Mouse (Mus musculus): ENCODE results near the gene Mier2.

Mier2 gene

DNA sequence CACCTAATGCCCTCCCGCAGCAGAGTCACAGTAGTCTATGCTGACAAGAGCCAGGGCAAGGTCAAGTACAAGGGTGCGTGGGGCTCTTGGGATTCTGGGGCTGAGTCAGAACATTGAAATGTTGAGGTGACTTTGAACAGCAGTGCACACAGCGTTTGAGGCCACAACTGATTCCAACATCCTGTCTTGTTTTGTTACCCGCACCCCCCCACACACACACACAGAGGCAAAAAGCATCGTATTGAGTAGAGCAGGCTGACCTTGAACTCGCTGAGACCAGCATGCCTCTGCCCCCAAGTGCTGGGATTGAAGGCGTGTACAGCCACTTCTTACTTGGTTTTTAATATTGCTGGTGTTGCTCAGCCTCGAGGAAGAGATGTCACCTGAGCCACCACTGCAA is 19.4 kb upstream of the Mier2 start:
- DNase-seq, result no peak

DNA sequence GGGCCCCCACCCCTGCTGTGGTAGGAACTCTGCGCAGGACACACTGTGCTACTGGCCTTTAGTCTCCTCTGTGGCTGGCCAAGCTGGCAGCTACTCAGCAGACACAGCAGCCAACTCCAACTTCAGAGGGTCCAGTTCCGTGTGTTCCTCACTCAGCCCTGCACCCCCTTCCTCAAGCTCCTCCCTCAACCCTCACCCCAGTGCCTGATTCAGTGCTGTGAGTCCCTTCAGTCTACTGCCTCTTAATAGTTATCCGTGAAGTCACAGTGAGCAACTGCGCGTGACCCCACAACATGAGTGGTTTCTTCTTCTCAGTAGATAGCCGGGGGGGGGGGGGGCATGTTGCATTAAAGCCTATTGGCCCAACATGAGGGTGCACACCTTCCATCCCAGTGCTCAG is 18.6 kb upstream of the Mier2 start:
- no peak for DNase-seq

DNA sequence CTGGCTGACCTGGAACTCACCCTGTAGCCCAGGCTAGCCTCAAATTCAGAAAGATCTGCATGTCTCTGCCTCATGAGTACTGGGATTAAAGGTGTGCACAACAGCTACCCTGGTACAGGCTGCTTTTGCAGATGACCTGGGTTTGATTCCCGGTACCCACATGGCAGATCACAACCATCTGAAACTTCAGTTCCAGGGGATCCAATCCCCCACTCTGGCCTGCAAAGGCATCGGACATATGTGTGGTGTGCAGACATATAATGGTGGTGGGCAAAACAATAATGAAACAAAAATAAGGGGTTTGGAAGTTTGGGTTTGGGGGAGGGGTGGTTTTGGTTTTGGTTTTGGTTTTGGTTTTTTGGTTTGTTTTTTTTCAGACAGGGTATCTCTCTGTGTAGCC is 16.3 kb upstream of the Mier2 start:
- DNase-seq, result no peak

DNA sequence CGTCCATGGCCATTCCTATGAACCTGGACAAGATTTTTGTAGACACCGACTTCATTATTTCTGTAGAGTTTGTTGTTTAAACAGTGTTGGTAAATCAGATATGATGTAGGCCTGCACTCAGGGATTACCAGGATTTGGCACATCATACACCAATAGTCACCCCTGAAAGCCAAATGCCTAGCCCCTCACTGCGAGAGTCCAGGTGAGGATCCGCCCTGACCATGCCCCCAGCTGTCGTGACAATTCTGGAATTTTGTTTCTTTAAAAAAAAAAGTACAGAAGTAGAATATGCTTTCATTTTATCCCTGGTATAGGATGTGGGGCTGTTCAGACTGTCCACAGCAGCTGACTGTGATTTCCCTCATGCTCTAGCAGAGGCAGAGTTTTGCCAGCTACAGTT is 14.9 kb upstream of the Mier2 start:
- DNase-seq, result no peak

DNA sequence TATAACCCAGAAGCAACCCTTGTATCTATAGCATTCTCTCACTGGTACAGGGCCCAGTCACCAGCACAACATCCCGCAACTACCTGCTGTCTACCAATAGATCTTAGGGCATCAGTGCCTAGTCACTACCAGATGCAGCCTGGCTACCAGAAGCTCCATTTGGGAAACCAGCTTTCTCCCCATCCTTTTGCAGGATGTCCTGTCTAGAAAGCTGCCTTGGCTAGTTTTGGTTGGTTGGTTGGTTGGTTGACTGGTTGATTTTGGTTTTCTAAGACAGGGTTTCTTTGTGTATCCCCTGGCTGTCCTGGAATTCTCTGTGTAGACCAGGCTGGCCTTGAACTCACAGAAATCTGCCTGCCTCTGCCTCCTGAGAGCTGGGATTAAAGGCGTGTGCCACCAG is 4.7 kb upstream of the Mier2 start:
- no peak for DNase-seq

DNA sequence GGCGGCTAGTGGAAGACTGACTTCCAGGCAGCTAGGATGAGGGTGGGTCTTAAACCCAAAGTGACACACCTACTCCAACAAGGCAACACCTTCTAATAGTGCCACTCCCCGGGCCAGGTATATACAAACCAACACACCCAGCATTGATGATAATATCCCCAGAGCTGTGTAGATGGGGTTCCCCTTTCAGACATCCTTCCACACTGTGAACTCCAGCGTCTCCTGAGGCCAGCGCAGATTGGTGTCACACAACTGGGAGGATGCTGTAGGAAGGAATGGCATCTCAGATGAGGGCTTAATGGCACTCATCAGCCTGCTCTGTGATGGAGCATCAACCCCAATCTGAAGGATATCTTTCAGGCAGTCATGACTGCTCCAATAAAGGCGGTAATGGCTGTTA is 2.5 kb upstream of the Mier2 start:
- no peak for DNase-seq

DNA sequence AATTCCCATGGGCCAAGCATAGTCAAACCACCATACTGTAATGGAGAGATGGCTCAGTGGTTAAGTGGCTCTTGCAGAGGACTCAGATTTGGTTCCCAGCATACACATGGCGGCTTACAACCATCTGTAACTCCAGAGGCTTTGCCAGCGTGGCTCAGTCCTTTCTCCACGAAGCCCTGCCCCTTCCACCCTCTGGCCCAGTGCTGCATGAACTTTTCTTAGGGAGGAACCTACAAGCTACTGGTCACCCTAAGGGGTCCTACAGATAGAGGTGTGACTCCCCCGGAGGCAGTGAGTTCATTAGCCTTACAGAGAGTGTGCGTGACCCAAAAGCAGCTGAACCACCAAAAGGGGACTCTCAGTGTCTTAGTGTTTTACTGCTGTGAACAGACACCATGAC is 2.0 kb upstream of the Mier2 start:
- DNase-seq, result no peak

DNA sequence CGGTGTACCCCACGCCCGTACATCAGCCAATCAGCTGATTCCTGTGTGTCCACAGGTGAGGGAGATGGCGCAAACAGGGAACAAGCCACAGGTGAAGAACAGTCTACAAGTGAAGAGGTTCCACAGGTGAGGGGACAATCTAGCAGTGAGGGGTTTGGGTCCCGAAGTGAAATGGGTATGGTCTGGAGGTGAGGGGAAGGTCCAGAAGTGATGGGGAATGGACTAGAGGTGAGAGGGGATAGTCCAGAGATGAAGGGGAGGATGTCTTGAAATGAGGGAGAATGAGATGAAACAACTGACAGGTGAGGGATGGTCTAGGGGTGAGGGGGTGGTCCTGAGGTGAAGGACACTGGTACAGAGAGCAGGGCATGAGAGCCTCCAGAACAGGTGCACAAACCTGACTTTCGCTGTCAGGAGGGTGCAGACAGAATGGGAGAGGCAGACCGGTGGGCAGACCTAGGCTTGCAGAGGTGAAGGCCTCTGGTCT is 282 bp upstream of the Mier2 start:
- DNase-seq, result no peak

DNA sequence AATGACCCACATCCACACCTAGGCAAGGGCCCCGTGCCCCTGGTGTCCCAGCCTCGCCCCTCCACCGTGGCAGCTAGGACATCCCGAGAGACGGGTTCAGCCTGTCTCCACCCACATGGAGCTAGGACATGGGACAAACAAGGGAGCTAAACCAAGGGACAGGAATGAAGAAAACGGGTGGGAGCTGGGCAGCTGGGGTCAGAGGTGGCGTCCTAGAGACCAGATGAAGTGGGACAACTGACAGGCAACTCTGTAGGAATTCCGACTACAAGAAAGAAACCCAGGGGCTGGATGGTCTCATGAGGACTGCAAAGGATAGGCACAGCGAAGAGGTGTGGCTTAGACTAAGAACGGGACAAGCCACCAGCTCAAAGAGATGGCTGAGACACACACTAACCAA is 1.3 kb downstream of the Mier2 start:
- DNase-seq, result no peak

DNA sequence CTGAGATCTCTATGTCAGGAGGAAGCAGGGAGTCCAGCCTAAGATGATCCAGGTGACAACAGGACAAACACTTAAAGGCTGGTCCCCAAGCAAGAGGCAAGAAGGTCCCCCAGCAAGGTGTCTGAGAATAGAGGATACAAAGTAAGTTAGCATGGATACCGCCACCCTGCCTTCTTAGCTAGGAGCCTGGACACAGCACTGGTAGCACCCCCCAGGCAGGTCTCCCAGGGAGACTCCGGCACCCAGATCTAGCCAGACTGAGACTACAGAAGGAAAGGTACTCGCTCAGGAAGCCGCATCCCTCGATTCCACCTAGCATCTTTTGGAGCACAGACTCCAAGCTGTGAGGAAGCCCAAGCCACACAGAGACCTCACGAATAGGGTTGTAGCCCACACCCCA is 1.8 kb downstream of the Mier2 start:
- no peak for DNase-seq

DNA sequence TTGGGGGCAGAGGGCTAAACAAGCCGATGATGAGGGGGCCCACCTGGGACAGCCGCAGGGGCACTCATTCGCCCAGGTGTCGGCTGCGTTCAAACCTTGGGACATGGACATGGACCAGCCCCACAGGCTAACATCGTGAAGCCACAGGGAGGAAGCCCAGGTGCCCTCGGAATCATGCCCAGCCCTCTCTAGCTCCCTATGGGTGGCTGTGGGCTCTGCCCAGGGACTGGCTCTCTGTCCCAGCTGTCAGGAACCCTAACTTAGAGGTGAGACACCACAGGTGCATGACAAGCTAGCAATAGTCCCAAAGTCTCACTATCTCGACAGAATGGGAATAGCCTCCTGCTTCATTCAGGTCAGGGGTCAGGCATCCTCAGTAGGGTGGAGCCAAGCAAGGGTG is 2.5 kb downstream of the Mier2 start:
- no peak for DNase-seq

DNA sequence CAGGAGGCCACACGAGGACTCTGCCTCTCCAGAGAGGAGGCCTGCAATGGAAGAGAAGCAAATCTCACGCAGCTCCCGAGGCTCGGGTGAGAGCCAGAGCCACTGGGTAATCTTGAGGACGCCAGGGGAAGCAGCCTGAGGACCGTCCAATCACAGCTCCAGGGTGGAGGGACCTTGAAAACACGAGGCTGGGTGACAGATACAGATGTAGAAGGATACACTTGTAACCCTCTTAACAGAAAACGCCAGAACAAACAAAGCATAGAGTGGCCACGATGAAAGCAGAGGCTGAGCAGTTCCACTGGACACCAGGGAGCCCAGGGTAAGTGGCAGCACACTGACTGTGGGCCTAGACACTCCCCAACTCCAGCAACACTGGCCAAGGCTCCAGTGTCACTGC is 4.6 kb downstream of the Mier2 start:
- DNase-seq, result no peak

DNA sequence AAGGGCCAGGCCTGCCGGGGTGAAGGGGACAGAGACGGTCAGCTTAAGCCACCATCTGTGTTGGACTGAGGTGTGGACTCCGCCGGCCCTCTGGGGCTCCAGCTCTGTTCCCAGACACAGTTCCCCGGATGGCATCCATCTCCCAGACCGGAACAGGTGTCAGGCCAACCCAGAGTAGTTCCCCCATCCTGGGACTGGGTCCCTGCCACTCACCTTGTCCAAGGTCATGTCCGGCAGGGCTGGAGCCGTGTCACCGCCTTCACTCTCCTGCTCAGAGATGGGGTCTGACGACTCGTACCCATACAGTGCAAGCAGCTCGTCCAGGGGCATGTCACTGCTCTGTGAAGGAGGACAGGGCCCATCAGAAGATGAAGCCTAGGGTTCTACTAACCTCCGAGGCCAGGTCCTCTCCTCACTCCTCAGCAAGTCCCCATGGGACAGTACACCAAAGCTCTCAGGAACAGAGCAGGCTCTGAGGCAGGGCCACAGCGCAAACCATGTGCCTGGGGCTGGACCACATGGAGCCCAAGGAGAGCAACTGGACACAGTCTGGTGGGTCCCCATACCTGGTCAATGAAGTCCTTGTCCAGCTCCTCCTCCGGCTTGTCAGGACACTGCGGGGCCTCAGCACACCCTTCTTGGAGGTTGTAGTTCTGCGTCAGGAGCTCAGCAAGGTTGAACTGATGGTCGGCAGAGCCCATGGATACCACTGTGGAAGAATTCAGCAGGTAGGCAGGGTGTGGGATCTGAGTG is 5.9 kb downstream of the Mier2 start:
- DNase-seq, result no peak

DNA sequence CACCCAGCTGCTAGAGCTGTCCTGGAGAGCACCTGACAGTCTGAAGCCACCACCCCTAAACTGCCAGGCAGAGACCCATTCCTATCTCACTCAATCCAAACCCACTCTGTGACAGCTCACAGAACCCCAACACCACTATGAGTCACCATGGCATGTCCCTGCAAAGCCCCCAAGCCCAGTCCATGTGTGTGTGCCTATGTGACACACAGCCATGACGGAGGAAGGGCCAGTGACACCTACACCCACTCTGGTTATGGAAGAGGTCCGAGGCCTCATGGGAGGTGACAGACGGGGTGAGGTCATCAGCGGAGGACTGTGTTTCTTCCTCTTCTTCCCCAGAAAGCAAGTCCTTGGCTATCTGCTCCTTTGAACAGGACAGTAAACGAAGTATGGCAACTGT is 6.5 kb downstream of the Mier2 start:
- no peak for DNase-seq

DNA sequence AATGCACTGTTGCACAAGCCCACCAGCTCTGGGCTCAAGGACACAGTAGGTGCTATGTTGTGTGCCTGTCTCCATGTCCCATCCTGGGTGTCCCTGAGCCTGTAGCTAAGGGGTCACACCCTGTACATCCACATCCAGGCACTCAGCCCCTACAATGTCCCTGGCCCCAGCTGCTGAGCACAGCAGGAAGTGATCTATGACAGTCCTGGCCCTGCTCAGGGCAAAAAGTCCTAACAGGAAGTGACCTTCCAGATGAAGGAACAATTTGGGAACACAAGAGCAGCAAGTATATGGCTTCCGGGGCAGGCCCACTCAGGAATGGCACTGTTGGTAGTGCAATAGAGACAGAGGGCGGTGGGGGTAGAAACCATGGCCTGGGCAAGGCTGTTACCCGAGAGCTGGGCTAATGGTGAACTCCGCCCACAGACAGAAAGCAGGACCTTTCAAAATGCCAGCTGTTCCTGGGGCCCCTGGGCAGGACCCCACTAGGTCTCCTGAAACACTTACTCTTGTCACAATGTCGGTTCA is 7.8 kb downstream of the Mier2 start:
- DNase-seq, result no peak

DNA sequence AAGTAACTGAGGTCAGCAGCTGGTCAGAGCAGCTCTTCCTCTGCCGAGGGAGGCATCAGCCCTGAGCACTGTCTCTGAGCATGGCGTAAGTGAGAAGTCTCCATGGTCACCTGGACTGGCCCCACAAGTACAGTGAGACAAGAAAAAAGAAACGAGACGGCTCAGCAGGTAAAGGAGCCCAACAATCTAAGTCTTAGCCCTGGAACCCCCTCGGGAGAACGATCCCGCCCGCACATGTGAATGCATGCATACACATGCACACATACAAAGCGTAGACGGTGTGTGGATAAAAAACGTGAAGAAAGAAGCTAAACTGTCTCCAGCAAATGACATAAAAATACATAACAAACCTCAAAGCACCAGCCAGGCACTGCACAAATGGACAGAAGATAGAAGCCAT is 8.5 kb downstream of the Mier2 start:
- no peak for DNase-seq

DNA sequence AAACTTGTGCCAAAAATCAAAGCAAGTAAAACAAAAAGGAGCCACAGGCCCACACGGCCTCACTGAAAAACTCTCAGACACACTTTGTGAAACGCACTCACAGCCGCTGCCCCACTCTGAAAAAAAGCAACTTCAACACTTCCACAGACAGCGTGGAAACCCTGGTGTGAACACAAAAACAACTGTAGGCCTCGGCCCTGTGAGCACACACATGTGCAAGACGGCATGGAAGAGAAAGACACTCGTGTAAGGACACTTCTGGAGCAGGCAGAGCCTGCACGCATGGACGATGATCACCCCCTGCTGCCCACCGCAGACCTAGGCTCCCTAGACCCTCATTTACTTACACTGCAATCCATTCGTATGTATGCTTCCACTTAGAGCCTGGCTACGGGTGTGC is 9.1 kb downstream of the Mier2 start:
- DNase-seq, result no peak

DNA sequence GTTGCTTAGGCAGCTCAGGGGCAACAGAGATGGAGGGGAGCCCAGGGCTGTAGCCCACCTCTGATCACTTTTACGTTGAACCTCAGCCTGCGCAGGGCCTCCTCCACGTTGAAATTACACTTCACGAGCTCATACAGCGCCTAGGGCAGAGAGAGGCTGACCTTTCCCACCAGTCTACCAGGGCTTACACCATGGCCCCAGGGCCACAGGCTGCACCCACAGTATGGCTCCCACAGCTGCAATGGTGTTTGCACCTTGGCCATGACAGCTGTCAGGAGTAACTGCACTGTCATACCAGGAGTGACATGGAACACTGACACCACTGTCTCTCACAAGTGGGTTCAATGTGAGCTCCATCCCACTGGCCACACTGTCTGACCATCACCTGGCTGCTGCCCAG is 10.4 kb downstream of the Mier2 start:
- no peak for DNase-seq

DNA sequence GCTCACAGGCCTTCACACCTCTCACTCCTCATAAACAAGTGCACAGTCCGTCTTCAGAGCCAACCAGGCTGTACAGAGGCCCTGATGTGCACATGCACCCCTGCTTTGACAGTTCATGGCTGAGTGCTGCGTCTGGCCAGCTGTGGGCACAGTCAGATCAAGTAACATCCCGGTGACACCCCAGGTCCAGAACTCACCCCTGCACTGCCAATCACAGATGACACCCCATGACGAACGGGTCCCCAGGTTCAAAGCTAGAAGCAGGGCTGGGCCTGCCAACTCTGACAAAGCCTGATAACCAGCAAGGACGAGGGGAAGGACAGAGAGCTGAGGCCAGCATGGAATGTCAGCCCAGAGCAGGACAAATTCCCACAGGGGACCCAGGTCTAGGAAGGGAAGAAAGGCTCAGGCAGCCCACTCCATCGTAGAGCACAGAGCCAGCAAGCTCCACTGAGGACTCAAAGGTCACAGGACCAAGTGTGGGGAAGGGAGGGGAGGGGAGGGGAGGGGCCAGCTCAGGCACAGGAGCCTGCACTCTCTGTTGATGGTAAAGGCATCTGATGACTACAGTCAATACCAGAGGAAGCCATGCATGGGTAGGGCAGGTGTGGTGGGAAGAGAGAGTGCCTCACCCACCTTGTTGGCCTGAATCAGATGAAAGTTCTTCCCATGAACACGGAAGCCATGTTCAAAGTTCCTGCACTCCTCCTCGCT is 11.0 kb downstream of the Mier2 start:
- DNase-seq, result no peak

DNA sequence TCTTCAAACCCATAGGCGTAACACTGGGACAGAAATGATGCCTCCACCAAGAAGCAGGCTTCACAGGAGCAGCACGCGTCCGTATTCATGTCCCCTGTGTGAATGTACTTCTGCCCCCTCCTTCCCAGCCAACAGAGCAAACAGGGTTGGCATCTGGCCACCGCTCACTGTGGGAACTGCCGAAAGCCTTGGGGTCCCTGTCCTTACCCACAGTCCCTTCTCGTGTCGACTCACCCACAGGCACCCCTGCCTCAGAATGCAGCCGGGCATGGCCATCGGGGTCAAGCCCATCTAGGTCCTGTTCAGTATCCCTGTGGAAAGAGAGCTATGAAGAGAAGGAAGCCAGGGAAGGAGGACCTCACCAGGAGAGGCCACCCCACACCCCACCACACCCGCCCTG is 12.8 kb downstream of the Mier2 start:
- DNase-seq, result no peak

DNA sequence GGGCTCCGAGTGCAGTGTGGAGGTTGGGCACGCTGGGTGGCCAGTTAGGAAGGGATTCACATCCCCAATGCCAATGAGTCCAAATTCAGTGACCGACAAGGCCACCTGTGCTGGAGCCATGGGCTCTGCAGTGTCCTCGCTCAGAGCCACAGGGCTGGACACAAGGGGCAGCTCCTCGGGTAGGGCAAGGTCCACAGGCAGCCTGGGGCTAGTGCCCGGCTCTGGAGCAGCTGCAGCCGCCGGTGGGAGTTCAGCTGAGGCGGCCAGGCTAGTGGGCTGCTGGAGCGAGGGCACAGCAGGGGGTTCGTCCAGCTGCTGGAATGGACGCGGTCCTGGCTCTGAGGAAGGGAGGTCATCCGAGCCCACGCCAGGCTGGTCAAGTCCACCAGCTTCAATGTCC is 13.5 kb downstream of the Mier2 start:
- no peak for DNase-seq

DNA sequence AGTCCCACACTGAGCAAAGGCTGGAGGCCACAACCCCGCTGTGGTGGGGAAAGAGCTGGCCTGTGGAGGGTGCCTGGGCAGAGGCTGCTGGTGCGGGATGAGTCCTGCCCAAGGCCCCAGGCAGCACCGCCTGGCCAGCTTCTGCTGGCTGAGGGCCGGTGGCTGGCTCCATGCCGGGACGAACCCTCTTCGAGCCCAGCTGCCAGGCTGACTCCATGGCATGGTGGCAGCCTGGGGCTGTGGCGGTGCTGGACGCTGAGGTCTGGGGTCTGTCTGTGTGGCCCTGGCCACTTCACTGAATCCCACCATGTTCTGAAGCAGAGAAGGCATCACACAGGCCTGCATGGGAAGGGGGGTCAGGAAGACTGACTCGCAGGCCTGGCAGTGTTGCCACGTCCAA is 14.3 kb downstream of the Mier2 start:
- no peak for DNase-seq

DNA sequence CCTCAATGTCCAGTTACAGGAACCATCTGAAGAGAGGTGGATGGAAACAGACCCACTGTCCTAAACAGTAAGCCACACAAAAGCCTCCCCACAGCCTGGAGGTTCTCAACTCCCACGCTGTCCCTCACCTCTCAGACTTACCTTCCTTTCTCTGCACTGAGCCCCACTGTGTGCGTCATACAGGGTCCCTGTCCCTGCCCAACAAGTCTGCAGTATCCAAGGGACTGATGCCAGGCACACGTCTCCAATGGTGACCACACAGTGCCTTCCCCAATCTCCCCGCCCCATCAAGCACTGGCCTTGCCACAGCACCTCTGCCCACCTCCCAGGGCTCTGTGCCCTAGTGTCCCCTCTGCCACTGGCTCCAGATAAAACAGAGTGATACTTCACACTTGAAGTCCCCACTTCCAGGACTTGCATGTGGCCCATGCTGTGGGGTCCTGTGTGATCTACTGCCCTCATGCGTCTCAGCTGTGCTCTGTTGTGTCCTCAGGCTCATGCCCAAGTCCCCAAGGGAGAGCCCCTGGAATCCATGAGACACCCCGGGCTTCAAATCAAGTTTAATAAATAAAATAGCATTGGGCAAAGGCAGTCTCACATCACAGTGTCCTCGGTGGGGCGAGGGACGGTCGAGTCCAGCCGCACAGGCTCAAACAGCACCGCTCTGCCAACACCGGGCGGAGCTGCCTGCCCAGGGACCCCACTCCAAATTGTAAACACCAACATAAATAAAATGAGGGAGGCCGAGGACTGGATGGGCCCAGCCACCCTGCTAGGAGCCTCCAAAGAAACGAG is 15.1 kb downstream of the Mier2 start:
- no peak for DNase-seq

DNA sequence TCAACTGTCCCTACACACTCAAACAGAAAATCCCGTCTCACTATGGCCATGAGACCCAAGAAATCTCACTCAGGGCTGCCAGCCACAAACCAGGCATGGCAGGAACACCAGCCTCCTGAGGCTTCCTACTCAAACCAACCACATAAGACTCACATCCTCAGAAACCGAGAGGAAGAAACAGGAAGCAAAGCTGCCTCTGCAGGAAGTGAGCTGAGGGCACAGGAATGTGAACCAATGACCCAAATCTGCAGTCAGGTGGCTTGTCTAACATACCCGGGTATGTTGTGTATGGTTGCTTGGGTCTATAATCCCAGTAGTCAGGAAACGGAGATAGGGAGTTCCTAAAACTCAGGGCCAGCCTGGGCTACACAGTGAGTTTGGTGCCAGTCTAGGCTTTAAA is 16.1 kb downstream of the Mier2 start:
- DNase-seq, result no peak
